Mouse (Mus musculus) midbrain, embryonic 16.5 days (tissue): Measurements from ENCODE around the gene Trim65. TPM values are rescaled to one million over a fixed set of nuclear protein-coding genes. Genes with fewer than 3 reads are reported as not detected.
A peak's percentile ranks its signal among the peaks of the same experiment; 100 is the strongest.

ENCODE experiments used
- ATAC-seq: fragments of 200-750 bp; cut with Nextera tagmentation; 2 replicates; pipeline ENCODE4 v1.8.0; 2017; ENCODE audit warnings: moderate TSS enrichment
- H3K27ac ChIP-seq: fragments of 300-500 bp; sonication (generic); 2 replicates; pipeline ENCODE4 v1.5.1; 2014; ENCODE audit warnings: mild to moderate bottlenecking, low read length, mixed read lengths
- H3K27me3 ChIP-seq: fragments of 300-500 bp; sonication (generic); 2 replicates; pipeline ENCODE4 v1.6.1; 2014; ENCODE audit warnings: low read depth, low read length, mixed read lengths; ENCODE audit not compliant: control insufficient read depth, insufficient read depth
- H3K36me3 ChIP-seq: fragments of 300-500 bp; sonication (generic); 2 replicates; pipeline ENCODE4 v1.6.1; 2014; ENCODE audit warnings: mild to moderate bottlenecking, low read length, moderate library complexity, mixed read lengths; ENCODE audit not compliant: control insufficient read depth, insufficient read depth
- H3K4me1 ChIP-seq: fragments of 300-500 bp; sonication (generic); 2 replicates; pipeline ENCODE4 v1.6.1; 2014; ENCODE audit warnings: mild to moderate bottlenecking, low read length, mixed read lengths; ENCODE audit not compliant: control insufficient read depth, insufficient read depth
- H3K4me2 ChIP-seq: fragments of 300-500 bp; sonication (generic); 2 replicates; pipeline ENCODE4 v1.6.1; 2014; ENCODE audit warnings: mild to moderate bottlenecking, low read length, mixed read lengths
- H3K4me3 ChIP-seq: fragments of 300-500 bp; sonication (generic); 2 replicates; pipeline ENCODE4 v1.5.1; 2014; ENCODE audit warnings: low read depth, mild to moderate bottlenecking, low read length, moderate library complexity, mixed read lengths
- H3K9ac ChIP-seq: fragments of 300-500 bp; sonication (generic); 2 replicates; pipeline ENCODE4 v1.6.1; 2014; ENCODE audit warnings: low read depth, low read length, mixed read lengths
- H3K9me3 ChIP-seq: fragments of 300-500 bp; sonication (generic); replicated peaks from 2 replicates; pipeline ENCODE4 v1.6.1; 2014; ENCODE audit warnings: mild to moderate bottlenecking, low read length, mixed read lengths; ENCODE audit not compliant: control insufficient read depth, poor library complexity, severe bottlenecking
- WGBS: fragments of 180-500 bp; shearing (Covaris S2); extraction: QIAGEN DNeasy Blood & Tissue Kit; methylation state at CpG from one replicate; pipeline ENCODE4 v1.1.7; 2014; 5-methylcytosine and 5-hydroxymethylcytosine counted together
- polyA plus RNA-seq: library from polyadenylated mRNA; unstranded; fragments of >200 nt; fragmentation: Nextera tagmentation; extraction: Ambion mirVana; gene quantifications from 2 replicates; pipeline ENCODE4 v1.2.1, GENCODE M21; 2015

Gene Trim65
- polyA plus RNA-seq, 1 experiment from 2014 or later, result 2.2 TPM

GRCm38 (mm10) chr11:116106154-116106962, 24.6 kb downstream of the Trim65 start:
- H3K4me3 ChIP-seq, result no peak overlapping the region
- H3K4me1 ChIP-seq, result peaks cover 10% of the 10 kb centered on the region; the same call in 1 of the 2 replicates
- no peaks in the 10 kb centered on the region for H3K36me3 ChIP-seq
- no peak overlapping the region for H3K27ac ChIP-seq
- no peaks in the 10 kb centered on the region for H3K9me3 ChIP-seq
- no peak overlapping the region; the same call in 1 of the 2 replicates for H3K4me2 ChIP-seq
- H3K27me3 ChIP-seq, result peaks cover 53% of the 10 kb centered on the region
- H3K9ac ChIP-seq, result no peak overlapping the region
- 23% methylated on average over 32 of the region's 32 CpGs for WGBS
- no peak for ATAC-seq

- peaks cover 10% of the 10 kb centered on the region; the same call in 1 of the 2 replicates for H3K4me1 ChIP-seq
- ATAC-seq, result no peak
- no peaks in the 10 kb centered on the region for H3K9me3 ChIP-seq
- no peak overlapping the region for H3K4me3 ChIP-seq
- no peak overlapping the region for H3K27ac ChIP-seq
- no peaks in the 10 kb centered on the region for H3K36me3 ChIP-seq
- peaks cover 44% of the 10 kb centered on the region for H3K27me3 ChIP-seq
- WGBS, result 92% methylated on average over 2 of the region's 2 CpGs
- H3K9ac ChIP-seq, result no peak overlapping the region
- no peak overlapping the region for H3K4me2 ChIP-seq
Measured at GRCm38 (mm10) chr11:116105065-116105464, 25.9 kb downstream of the Trim65 start.

- peaks cover 35% of the 10 kb centered on the region for H3K27me3 ChIP-seq
- no peaks in the 10 kb centered on the region for H3K9me3 ChIP-seq
- H3K27ac ChIP-seq, result 0 out of 2 replicates have a peak overlapping the region, but pooled peaks have one; percentile 29
- no peak overlapping the region for H3K4me3 ChIP-seq
- H3K36me3 ChIP-seq, result no peaks in the 10 kb centered on the region
- H3K4me1 ChIP-seq, result 0 out of 2 replicates have a peak, but pooled peaks cover 5% of the 10 kb centered on the region
- no peak overlapping the region for H3K4me2 ChIP-seq
- ATAC-seq, result no peak
- 40% methylated on average over 14 of the region's 14 CpGs for WGBS
- peak overlapping the region; percentile 12; the same call in 1 of the 2 replicates for H3K9ac ChIP-seq
Measured at GRCm38 (mm10) chr11:116104006-116104646, 26.8 kb downstream of the Trim65 start.

GRCm38 (mm10) chr11:116103572-116103971, 27.4 kb downstream of the Trim65 start:
- Histone ChIP-seq H3K27me3 (peaks cover 31% of the 10 kb centered on the region), H3K9ac (no peak overlapping the region), H3K36me3 (no peaks in the 10 kb centered on the region), H3K4me2 (no peak overlapping the region), H3K27ac (peak overlapping the region; percentile 10; the same call in 1 of the 2 replicates), H3K9me3 (no peaks in the 10 kb centered on the region), H3K4me1 (no peaks in the 10 kb centered on the region), H3K4me3 (no peak overlapping the region)
- 81% methylated on average over 12 of the region's 12 CpGs for WGBS
- ATAC-seq, result no peak

- Histone ChIP-seq H3K4me1 (no peaks in the 10 kb centered on the region), H3K36me3 (no peaks in the 10 kb centered on the region), H3K9ac (no peak overlapping the region), H3K27ac (peak overlapping the region; percentile 79), H3K4me2 (no peak overlapping the region), H3K9me3 (no peaks in the 10 kb centered on the region), H3K27me3 (peaks cover 20% of the 10 kb centered on the region), H3K4me3 (no peak overlapping the region)
- WGBS, result 45% methylated on average over 3 of the region's 4 CpGs
- no peak for ATAC-seq
Measured at GRCm38 (mm10) chr11:116102472-116102871, 28.5 kb downstream of the Trim65 start.

- Histone ChIP-seq H3K4me2 (no peak overlapping the region), H3K27me3 (peaks cover 15% of the 10 kb centered on the region), H3K4me3 (no peak overlapping the region), H3K27ac (peak overlapping the region; percentile 79), H3K9me3 (no peaks in the 10 kb centered on the region), H3K4me1 (no peaks in the 10 kb centered on the region), H3K36me3 (no peaks in the 10 kb centered on the region), H3K9ac (no peak overlapping the region)
- ATAC-seq, result peak; percentile 90
- WGBS, result 25% methylated on average over 11 of the region's 11 CpGs
Measured at GRCm38 (mm10) chr11:116101931-116102381, 29.0 kb downstream of the Trim65 start.

- H3K27ac ChIP-seq, result peak overlapping the region; percentile 79
- no peaks in the 10 kb centered on the region for H3K36me3 ChIP-seq
- H3K4me3 ChIP-seq, result no peak overlapping the region
- H3K4me2 ChIP-seq, result no peak overlapping the region
- H3K27me3 ChIP-seq, result peaks cover 4% of the 10 kb centered on the region
- H3K4me1 ChIP-seq, result no peaks in the 10 kb centered on the region
- no peak for ATAC-seq
- WGBS, result 84% methylated on average over 7 of the region's 7 CpGs
- H3K9me3 ChIP-seq, result no peaks in the 10 kb centered on the region
- H3K9ac ChIP-seq, result no peak overlapping the region
Measured at GRCm38 (mm10) chr11:116100839-116101238, 30.1 kb downstream of the Trim65 start.

- no peaks in the 10 kb centered on the region for H3K27me3 ChIP-seq
- 81% methylated on average over 6 of the region's 6 CpGs for WGBS
- no peak overlapping the region for H3K4me3 ChIP-seq
- H3K27ac ChIP-seq, result no peak overlapping the region
- H3K9ac ChIP-seq, result no peak overlapping the region
- H3K4me2 ChIP-seq, result no peak overlapping the region
- H3K36me3 ChIP-seq, result no peaks in the 10 kb centered on the region
- H3K4me1 ChIP-seq, result no peaks in the 10 kb centered on the region
- no peak for ATAC-seq
- no peaks in the 10 kb centered on the region for H3K9me3 ChIP-seq
Measured at GRCm38 (mm10) chr11:116100385-116100784, 30.5 kb downstream of the Trim65 start.

- no peak overlapping the region for H3K27ac ChIP-seq
- H3K4me2 ChIP-seq, result no peak overlapping the region
- 94% methylated on average over 6 of the region's 6 CpGs for WGBS
- ATAC-seq, result no peak
- H3K4me3 ChIP-seq, result no peak overlapping the region
- no peak overlapping the region for H3K9ac ChIP-seq
- H3K4me1 ChIP-seq, result no peaks in the 10 kb centered on the region
- no peaks in the 10 kb centered on the region for H3K36me3 ChIP-seq
- H3K27me3 ChIP-seq, result no peaks in the 10 kb centered on the region
- H3K9me3 ChIP-seq, result no peaks in the 10 kb centered on the region
Measured at GRCm38 (mm10) chr11:116099462-116099861, 31.5 kb downstream of the Trim65 start.
